Mouse (Mus musculus) retina, adult 2 months (tissue): Measurements from ENCODE around the gene Mcoln2.
A peak's percentile ranks its signal among the peaks of the same experiment; 100 is the strongest.
"Not testable (repeated sequence)": the region's sequence is repeated elsewhere in the genome, so short reads cannot be mapped to it uniquely, and the experiment has no call there.

Source experiments
- DNase-seq: peaks from one replicate; pipeline ENCODE4 v3.0.0-alpha.2; 2012; ENCODE audit warnings: low read depth, low spot score

Mcoln2 gene

DNA sequence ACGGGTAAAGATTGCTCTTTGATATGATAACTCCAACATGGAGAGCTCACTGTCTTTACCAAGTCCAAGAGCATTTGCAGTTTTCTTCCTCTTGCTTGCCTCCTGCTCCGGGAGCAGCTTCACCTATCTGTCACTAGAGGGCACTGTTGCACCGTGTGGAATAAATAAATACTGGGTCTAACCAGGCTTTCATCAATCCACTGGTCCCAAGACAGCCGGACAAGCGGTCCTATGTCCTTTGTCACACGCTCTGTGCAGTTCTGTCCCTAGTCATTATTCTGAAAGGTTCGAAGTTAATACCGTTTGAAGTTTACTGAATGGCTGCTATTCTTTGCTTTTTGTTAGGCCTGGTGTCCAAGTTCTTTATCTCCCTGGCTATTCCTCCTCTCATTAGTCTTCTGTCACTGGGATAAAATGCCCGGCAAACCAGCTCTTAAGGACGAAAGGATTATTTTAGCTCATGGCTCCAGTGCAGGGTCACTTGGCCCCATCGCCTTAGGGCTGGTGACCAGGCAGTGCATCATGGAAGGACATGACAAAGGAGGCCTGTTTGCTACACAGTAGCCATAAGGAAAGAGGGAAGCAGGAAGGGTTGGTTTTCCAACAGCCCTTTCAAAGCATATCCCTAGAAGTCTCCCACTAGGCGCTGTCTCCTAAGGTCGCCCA, 35.5 kb downstream of the Mcoln2 start:
- peak; percentile 48 for DNase-seq

DNA sequence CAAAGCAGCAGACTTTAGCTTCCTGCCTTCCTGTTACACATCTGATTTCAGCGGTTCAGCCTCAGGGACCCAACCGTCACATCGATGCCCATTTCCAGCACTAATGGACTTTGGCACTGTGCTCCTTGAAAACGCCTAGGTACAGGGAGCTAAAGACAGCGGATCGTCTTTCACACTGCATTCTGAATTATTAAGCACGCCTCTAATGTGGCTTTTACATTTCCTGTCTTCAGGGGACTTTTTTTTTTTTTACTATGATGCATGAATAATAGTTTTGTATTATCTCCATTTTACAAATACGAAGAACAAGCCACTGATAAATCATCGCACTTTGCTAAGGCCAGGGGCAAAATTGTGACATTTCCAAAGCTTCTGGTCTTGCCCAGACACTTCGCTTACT, 36.4 kb downstream of the Mcoln2 start:
- DNase-seq, result no peak

DNA sequence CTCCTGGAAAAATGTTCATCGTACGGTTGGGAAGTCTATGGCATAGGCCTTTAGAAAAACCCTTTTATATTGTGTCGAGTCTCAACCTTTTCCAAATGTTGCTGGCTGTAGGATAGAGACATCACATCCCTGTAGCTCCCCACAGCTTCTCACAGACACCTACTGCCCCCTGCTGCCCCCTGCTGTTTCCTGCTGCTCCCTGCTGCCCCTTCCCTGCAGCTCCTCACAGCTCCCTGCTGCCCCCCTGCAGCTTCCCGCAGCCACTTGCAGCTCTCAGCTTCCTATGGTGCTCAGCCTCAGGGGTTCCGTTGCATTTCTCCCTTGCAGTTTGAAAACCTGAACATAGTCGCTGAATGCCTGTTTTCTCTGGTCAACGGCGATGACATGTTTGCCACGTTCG, 40.3 kb downstream of the Mcoln2 start:
- no peak for DNase-seq

DNA sequence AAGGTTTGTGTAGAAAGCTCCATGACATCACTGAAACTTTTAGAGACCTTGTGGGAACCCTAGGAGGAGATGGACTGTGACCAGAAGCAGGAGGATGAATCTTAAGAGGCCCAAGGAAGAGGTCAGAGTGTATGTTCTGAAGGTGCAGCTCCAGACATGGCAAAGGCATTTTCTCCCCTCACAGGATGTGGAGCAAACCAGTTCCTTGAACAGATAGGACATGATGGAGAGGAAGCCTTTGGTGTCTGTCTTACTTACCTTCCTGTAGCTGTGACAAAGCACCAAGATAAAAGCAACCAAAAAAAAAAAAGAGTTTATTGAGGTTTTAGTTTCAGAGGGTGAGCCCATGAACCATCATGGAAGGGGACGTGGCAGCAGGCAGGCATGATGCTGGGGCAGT, 42.9 kb downstream of the Mcoln2 start:
- no peak for DNase-seq

DNA sequence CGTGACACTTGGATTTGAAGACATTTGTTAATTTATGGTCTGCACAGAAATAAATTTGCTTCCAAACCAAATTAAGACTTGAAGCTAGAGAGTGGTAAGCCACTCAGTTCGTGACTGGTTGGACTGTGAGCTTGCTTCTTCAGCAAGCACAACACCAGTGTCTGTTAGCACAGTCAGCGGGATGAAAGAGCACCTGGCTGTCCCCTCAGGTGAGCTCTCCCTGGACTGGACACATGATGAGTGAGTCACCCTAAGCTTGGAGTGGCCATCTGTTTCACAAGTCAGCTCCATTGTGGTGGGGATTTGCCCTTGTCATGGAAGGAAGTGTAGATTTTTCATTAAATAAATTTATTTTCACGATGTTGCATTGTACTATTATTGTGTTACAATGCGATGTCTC, 45.5 kb downstream of the Mcoln2 start:
- DNase-seq, result no peak

DNA sequence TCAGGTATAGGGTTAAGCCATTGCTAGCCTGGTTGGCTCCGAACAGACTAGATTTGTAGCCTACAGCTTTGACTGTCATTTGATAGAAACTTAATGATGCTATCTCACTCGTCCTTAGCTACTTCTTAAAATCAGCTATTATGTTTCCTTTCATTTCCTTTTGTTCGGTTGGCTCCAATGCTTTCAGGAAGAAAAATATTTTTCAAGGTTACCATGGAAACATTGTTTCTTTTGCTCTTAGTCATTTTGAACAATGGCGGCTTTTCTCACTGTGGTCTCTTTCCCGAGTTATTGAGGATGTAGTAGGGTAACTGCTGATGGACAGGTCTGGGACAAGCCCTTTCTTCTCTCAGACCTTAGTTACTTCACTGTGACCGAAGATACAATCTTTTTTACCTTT, 46.7 kb downstream of the Mcoln2 start:
- DNase-seq, result no peak

DNA sequence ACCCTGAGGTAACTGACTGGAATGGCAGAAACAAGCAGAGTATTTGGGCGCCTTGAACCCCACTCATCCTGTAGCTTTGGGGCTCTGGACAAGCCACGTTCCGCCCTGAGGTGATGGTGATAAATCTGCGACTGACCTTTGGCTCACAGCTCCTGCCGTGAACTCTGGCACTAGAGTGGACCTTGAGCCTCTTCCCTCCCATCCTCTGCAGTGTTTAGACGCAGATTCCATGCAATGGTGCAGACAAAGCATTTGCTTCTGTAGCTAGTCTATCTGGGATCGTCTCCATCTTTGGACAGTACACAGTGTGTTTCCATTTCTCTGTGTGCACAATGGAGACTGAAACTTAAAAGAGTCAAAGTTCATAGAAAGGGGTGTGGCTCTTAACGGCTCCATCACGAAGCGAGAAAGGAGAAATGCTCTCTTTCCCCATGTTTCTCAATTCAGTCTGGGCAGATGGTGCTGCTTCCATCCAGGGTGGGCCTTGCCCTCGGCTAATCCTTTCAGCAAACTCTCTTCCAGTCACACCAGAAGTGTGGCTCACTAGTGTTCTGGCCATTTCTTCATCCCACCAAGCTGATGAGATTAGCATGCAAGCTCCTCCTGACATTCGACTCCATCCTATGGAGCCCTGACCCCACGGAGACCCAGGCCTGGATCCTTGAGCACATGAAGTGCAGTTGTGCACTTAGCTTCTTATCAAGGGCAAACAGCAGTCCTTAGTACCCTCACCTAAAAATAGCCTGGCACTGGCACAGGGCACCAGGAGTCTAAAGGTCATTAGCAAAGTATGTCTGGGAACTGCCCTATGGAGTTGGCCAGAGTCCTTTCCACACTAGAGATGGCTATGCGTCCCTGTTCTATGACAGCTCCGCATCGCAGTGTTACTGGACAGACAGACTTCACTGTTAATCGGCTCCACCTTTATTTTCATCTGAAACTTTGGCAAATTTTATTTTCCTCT, 47.4 kb downstream of the Mcoln2 start:
- no peak for DNase-seq

DNA sequence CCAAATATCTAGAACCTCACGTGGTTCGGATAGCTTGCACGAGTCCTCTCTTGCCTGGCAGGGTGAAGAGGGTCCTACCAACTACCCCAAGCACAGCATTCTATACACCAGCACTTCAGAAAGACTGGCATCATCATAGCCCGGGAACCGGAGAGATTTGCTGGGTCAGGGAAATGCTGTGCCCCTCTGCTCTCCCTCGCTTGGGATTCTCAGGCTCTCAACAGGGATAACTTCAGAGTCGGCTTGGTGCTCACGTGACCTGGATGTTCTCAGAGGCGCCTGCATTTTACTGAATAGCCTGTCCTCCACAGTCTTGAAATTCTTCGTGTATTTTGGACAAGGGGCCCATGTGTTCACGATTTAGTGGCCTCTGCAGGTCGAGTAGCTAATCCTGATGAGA, 48.2 kb downstream of the Mcoln2 start:
- no peak for DNase-seq

DNA sequence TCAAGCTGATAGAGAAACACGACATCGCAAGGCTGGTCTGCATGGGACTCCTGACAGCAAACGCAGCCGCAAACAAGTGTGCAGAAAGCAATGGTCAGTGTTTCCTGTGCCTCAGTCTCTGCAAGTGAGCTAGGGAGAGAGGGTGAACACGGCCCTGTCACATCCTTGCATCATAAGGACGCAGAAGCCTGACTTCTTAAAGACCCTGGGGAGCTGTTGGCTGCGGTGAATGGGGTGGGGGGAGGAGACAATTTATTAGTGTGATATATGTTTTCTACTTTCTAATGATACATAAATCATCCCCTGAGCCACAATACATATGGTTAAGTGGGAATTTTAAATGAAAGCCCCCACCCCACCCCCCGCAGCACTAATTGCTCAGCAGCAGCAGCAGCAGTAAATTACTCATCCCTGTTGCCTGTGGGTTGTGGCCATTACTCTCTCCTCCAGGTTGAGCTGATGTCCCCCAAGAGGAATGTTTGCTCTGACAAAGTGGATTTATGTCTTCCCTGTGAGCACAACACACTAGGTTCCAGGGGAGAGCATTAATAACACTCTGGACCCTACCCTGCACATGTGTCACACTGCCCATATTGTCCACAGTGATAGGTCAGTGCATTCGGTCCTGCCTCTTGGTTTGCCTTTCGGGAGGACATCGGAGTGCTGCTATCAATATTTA, 49.3 kb downstream of the Mcoln2 start:
- DNase-seq, result no peak

DNA sequence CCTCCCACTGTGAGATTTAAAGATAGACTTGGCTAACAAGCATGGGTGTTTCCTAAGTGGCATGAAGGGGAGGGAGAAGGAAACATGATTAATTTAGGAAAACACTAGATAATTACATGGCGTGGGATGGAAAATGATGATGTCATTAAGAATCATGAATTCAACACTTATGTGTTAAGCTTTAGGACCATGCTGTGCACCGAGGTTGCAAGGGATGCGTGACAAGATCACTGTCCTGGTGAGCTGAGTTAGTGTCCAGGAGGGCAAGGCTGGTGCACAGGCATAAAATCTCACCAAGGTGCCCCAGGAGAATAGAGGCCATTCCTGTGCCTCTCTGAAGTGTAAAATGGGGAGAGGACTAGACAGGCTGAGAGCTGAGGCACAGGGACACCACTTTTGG, 49.9 kb downstream of the Mcoln2 start:
- DNase-seq, result no peak

DNA sequence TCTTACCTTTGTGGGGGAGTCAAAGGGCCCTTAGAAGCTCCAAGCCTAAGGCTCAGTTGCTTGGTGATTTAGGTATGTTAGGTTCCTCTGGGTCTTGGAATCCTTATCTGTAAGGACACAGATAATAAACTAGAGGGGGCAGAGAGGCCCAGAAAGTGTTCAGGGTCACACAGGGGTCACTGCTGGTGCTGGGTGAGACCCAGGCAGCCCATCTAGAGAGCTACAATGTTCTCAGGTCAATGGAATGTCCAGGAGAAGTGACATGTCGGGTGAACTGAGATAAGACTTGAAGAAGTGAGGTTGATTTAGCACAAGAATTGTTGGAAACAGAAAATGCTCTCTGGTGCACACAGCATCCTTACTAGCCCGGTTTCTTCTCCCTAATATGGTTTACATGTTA, 54.7 kb downstream of the Mcoln2 start:
- DNase-seq, result no peak

DNA sequence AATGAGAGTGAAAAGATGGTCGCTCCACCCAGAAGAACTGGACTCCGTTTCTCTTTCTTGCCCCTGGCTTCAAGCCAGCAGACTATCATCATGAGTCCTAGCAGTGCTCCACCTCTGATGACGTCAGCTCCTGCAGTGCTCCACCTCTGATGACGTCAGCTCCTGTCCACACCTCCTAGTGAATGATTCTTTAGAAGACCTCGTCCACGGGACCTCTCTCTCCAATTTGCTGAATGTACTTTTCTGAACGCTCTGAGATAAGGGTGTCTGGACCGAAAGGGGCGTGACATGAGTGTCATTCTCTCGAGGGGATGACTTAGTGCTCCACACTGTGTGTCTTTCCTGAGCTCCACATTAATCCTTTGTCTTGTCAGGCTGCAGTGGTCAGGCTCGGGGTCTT, 55.7 kb downstream of the Mcoln2 start:
- DNase-seq, result no peak

DNA sequence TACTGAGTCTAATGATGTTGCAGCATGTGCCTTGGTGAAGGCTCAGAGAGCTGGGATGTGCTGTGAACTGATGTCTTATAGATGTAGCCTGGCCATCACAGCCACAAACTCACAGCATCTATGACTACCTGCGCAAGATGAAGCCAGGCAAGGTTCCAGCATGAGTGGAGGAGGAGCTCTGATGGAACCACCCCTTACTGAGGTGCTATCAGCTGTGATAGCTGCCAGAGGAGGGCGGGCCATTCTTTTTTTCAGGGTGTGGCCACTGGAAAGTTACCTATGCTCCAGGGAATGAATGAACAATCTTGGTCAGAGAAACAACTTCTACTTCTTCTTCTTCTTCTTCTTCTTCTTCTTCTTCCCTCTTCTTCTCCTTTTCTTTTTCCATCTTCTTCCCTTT, 57.0 kb downstream of the Mcoln2 start:
- DNase-seq, result no peak

DNA sequence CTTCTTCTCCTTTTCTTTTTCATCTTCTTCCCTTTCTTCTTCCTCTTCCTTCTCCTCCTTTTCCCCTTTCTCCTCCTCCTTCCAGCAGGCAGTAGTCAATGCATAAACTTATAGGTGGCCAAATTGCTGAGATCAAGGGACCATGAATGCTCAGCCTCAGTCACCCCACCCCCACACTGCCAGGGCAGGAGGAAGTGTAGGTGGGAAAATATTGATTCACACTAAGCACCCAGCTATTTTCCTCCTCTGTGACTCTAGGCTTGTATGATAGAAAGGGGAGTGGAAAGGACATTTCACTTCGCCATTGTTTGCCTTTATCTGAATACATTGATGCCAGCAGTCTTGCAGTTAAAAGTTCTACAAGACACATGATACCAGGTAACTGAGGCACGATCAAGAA, 57.8 kb downstream of the Mcoln2 start:
- DNase-seq, result no peak

DNA sequence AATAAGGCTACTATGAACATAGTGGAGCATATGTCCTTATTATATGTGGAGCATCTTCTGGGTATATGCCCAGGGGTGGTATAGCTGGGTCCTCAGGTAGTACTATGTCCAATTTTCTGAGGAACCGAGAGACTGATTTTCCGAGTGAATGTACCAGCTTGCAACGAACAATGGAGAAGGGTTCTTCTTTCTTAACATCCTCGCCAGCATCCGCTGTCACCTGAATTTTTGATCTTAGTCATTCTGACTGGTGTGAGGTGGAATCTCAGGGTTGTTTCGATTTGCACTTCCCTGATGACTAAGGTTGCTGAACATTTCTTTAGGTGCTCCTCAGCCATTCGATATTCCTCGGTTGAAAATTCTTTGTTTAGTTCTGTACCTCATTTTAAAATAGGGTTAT, 60.1 kb downstream of the Mcoln2 start:
- DNase-seq, result not testable (repeated sequence)

DNA sequence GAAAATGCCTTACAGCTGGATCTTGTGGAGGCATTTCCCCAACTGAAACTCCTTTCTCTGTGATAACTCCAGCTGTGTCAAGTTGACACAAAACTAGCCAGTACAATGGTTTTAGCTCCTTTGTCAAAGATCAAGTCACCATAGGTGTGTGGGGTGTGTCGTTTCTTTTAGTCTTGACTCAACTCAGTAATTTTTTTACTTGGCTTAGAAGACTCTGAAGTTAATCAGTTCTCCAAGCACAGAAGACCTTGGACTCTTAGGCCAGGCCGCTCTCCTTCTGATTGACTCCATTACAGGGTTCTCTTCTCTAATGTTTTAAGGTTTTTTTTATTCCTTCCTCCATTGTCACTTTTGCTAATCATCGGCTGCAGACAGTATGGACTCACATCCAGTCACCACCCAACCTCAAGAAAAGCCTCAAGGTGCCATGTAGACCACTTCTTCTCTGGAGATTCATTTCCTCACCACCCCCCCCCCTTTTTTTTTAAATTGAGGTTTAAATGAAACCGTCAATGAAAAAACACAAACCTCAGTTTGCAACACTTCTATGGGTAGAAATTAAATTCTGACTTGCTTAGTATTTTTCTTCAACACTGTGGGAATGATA, 61.6 kb downstream of the Mcoln2 start:
- DNase-seq, result no peak

DNA sequence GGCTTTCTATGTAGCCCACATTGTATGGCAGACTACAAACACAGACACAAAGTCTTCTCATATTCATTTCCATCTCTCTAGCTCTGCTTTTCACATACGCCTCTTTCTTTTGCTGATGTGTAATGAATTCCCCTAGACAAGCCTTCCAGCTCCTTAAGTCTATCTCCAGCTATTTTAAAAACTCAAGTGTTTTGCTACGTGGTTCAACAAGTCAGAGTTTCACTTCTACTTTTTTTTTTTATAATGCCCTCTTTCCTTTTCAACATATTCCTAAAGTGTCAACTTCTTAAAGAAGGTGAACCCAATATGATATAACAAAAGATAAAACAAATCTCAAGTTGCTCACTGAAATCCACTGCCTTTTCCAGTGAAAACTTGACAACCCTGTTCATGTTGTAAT, 62.3 kb downstream of the Mcoln2 start:
- no peak for DNase-seq

DNA sequence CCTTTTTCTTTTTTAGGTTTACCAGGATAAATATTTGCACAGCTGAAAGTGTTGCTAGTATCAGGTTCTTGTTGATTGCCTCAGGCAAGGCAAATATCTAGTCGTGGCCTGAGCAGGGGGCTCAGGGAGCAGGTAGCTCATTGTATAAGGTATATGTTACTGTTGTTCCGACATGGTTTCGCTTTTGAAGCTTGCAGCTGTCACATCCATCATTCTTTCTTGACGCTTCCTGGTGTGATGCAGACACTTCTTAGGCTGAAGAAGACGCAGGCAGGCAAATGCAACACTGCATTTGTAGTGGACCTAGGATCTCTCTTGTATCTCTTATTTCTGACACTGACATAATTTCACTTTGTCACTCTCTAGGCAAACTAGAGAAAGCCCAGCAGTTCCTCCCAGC, 63.7 kb downstream of the Mcoln2 start:
- no peak for DNase-seq

DNA sequence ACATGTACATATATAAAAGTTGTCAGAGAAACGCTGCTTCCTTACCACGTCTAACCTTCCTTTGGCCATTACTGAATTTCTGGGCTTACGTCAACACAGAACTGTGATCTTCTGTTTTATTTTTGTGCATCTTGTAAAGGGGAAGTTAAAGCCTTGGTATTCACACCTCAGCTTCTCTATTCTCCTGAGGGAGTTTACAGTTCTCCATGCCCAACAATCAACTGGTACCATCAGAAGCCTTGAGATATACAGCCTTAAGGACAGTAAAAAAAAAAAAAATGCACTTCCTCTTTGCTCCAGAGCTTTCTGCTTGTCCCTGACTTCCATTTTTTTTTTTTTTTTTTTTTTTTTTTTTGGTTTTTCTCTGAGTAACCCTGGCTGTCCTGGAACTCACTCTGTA, 66.9 kb downstream of the Mcoln2 start:
- no peak for DNase-seq

DNA sequence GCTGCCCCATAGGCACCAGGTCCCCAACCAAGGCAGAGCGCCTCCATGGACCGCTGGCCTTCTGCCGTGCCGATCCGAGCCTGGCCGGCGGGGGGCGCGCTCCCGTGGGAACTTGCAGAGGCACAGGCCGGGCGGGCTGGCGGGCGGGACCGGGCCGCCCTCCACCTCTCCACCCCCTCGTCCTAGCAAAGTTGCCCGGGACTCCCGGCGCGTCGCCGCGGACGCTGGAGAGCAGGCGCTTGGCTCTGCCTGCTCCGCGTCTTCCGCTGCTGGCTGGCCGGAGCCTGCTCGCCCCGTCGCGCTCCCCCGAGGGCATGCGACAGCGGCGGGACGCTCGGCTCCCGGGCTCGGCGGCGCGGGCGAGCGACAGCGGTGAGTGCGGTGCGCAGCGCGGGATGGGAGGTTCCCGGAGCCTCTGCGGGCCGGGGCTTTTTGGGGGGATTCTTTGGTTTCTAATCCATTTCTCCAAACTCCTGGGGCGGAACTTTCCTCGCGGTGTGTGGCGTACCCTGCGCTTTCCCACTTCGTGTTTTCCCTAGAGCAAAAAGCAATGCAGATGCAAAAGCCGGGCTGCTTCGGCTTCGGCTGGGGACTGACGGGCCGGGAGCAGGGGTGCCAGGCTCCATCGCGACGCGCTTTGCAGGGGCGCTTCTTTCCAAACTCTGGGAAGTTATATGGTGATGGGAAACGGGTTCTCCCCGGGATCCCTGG, 71.3 kb downstream of the Mcoln2 start, which contains the start of gene Lpar3:
TSS of gene Lpar3 (plus strand) at position 188 of the 711 bp plus-strand sequence.
- DNase-seq, result no peak

DNA sequence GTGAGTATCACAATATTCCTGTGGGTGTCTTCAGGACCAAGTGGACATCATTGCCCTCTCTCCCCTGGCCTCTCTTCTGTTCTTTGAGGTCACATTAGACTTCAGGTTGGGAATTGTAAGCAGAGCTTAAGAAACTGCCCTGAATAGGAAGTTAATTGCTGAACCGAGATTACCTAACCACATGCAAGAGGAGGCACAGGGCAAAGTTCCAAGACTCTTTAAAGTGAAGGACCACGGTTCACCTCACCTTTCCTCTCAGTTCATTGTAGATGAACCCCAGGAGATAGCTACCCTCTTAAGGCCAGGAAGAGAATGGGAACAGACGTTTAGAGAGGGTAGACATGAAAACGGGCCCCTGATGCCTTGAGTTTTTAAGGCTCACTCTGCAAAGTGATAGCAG, 74.6 kb downstream of the Mcoln2 start:
- DNase-seq, result no peak
